Mouse (Mus musculus): ENCODE measurements around the gene Kdf1. TPM values are rescaled to one million over a fixed set of nuclear protein-coding genes. Genes with fewer than 3 reads are reported as not detected.
"Not testable (repeated sequence)": the region's sequence is repeated elsewhere in the genome, so short reads cannot be mapped to it uniquely, and the experiment has no call there.

The Kdf1 gene
- polyA plus RNA-seq, 1 experiment, result 0.01 TPM

DNA sequence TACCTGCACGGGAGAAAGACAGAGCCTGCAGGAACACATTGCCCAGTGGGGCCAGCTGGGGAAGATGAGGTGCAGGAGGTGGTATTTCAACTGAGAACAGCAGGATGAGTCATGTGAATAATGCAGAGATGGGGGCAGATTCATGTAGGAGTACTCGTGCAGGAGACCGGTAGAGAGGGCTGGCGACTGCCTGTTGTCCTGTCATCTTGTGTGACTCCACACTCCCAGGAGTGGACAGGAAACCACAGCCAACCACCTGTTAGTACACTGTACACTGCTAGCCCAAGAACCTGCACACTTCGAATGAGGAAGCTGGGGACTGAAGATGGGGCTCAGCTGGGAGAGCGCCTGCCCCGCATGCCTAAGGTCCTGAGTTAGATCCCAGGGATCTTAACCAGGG lies 17.2 kb upstream of the Kdf1 start:
- no peaks in the 10 kb centered on the region for H3K36me3 ChIP-seq (ENCODE audit: control insufficient read depth, insufficient read depth)
- no peak overlapping the region for H3K4me3 ChIP-seq
- H3K4me2 ChIP-seq (ENCODE audit: low read depth), result no peak overlapping the region
- no peak overlapping the region for H3ac ChIP-seq (ENCODE audit: control insufficient read depth, insufficient read length)
- H3K27me3 ChIP-seq (ENCODE audit: control insufficient read depth, insufficient read depth, insufficient read length), result peaks cover 50% of the 10 kb centered on the region
- no peaks in the 10 kb centered on the region for H3K79me2 ChIP-seq (ENCODE audit: control insufficient read depth, insufficient read depth)
- TF ChIP-seq MAX (IDR thresholded peaks at IDR 0.05; ENCODE audit: low read depth) (no peak), USF1 (IDR thresholded peaks at IDR 0.05; ENCODE audit: low read depth) (no peak), TCF12 (IDR thresholded peaks at IDR 0.05; ENCODE audit: insufficient read depth, poor library complexity, severe bottlenecking) (no peak), MYOD1 (IDR thresholded peaks at IDR 0.05; ENCODE audit: control insufficient read depth in 1 of 3, insufficient read length in 2 of 3, low read depth in 2 of 3) (no peak), SRF (IDR thresholded peaks at IDR 0.05; ENCODE audit: control insufficient read depth, insufficient read length, low read depth) (no peak), MYOG (IDR thresholded peaks at IDR 0.05; ENCODE audit: control insufficient read depth in 1 of 3, insufficient read depth in 1 of 3, insufficient read length in 2 of 3, low read depth in 2 of 3) (no peak), TCF3 (IDR thresholded peaks at IDR 0.05; ENCODE audit: insufficient read length, low read depth) (no peak), REST (IDR thresholded peaks at IDR 0.05; ENCODE audit: insufficient read depth, insufficient read length) (no peak), E2F4 (IDR thresholded peaks at IDR 0.05; ENCODE audit: insufficient read depth) (no peak), POLR2A (IDR thresholded peaks at IDR 0.05; ENCODE audit: insufficient read length, low read depth) (no peak)

DNA sequence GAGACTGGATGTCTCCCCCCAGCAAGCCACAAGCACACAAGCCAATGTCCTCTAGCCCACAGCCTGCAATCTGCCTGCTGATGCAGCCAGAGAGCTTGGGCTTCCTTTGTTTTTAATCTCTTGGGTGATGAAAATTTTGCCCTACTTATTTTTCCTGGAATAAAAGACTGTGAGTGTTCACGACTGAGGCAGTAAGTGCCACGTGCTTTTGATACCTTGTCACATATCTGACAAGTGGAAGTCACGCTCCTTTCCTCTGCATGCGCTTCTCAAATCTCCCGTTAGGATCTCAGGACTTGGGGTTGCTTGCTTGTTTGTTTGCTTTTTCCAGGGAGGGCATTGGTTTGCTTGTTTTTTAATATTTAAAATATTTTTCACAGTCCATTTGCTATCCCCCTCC lies 14.5 kb upstream of the Kdf1 start:
- no peak for TF ChIP-seq MYOD1 (IDR thresholded peaks at IDR 0.05; ENCODE audit: control insufficient read depth in 1 of 3, insufficient read length in 2 of 3, low read depth in 2 of 3)
- peaks cover 27% of the 10 kb centered on the region for H3K27me3 ChIP-seq (ENCODE audit: control insufficient read depth, insufficient read depth, insufficient read length)
- H3K4me2 ChIP-seq (ENCODE audit: low read depth), result no peak overlapping the region
- no peak overlapping the region for H3ac ChIP-seq (ENCODE audit: control insufficient read depth, insufficient read length)
- H3K4me3 ChIP-seq, result no peak overlapping the region
- H3K36me3 ChIP-seq (ENCODE audit: control insufficient read depth, insufficient read depth), result no peaks in the 10 kb centered on the region
- H3K79me2 ChIP-seq (ENCODE audit: control insufficient read depth, insufficient read depth), result no peaks in the 10 kb centered on the region

DNA sequence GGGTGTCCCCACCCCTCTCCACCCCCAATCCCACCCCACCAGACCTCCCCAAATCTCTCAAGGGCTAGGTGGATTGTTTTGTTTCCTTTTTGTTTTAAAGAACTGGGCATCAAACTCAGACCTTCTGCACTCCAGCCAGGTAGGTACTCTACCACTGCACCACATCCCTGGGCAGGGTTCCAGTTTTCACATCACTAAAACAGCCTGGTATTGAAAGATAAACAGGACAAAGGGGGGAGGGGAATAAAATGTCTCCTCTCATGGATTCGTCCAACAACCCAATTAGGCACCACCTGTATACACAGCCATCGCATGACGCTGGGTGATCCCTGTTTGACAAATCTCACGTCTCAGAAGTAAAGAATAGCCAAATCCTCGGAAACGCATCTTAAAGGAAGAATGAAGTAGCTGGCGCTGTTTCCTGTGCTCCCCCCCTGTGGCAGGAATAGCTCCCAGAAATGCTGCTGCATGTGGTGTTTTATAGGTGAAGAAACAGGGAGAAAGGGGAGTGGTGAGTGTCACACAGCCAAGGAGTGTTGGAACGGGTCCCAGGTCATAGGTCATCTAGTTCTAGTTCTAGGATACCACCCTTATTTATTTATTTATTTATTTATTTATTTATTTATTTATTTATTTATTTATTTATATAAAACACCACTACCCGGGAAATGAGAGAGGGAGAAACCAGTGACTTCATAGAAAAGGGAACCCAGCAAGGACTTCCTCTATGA lies 13.8 kb upstream of the Kdf1 start:
- H3K4me3 ChIP-seq, result no peak overlapping the region
- no peaks in the 10 kb centered on the region for H3K79me2 ChIP-seq (ENCODE audit: control insufficient read depth, insufficient read depth)
- H3K4me2 ChIP-seq (ENCODE audit: low read depth), result no peak overlapping the region
- peaks cover 24% of the 10 kb centered on the region for H3K27me3 ChIP-seq (ENCODE audit: control insufficient read depth, insufficient read depth, insufficient read length)
- no peak overlapping the region for H3ac ChIP-seq (ENCODE audit: control insufficient read depth, insufficient read length)
- no peaks in the 10 kb centered on the region for H3K36me3 ChIP-seq (ENCODE audit: control insufficient read depth, insufficient read depth)
- TF ChIP-seq SRF (IDR thresholded peaks at IDR 0.05; ENCODE audit: control insufficient read depth, insufficient read length, low read depth) (no peak), TCF12 (IDR thresholded peaks at IDR 0.05; ENCODE audit: insufficient read depth, poor library complexity, severe bottlenecking) (no peak)

DNA sequence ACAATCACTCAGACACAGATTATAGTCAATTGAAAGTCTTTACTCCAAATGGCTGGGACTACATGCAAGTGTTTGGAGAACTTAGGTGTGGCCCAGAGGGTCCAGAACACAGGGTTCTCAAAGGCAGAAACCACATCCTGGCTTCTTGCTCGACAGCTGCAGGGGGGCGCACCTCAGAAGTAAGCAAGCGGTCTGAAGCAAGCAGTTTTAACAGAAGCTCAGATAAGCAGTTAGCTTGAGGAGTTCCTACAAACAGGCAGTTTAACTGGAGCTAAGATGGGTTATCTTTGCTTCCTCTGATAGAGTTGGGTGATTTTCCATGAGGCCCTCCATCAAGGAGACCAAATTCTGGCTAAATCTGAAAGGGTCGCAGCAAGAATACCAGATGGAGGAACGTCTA lies 12.2 kb upstream of the Kdf1 start:
- peaks cover 11% of the 10 kb centered on the region for H3K27me3 ChIP-seq (ENCODE audit: control insufficient read depth, insufficient read depth, insufficient read length)
- no peaks in the 10 kb centered on the region for H3K79me2 ChIP-seq (ENCODE audit: control insufficient read depth, insufficient read depth)
- H3K4me2 ChIP-seq (ENCODE audit: low read depth), result no peak overlapping the region
- H3K4me3 ChIP-seq, result no peak overlapping the region
- TF ChIP-seq CEBPB (IDR thresholded peaks at IDR 0.05; ENCODE audit: insufficient read depth, poor library complexity, severe bottlenecking) (no peak), MYOG (IDR thresholded peaks at IDR 0.05; ENCODE audit: control insufficient read depth in 1 of 3, insufficient read depth in 1 of 3, insufficient read length in 2 of 3, low read depth in 2 of 3) (peak in 1 of 3 experiments; percentile 23)
- H3ac ChIP-seq (ENCODE audit: control insufficient read depth, insufficient read length), result no peak overlapping the region
- no peaks in the 10 kb centered on the region for H3K36me3 ChIP-seq (ENCODE audit: control insufficient read depth, insufficient read depth)

DNA sequence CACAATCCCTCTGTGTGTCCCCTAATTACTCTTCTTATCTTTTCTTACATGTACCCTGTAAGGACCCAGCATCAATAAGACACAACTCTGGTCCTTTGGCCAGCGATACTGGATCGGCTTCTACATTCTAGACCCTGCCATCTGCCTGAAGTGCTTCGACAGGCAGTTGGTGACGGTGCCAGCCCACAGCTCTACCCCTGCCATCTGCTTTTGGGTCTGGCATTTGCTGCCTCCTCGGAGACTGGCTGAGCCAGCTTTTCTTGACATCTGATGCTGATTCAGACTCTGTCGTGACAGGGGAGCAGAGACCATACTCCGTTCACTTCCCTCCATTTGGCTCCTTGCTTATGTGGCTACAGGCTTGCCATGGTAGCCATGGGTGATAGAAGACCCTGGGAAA lies 9.8 kb upstream of the Kdf1 start:
- H3K27me3 ChIP-seq (ENCODE audit: control insufficient read depth, insufficient read depth, insufficient read length), result peaks cover 6% of the 10 kb centered on the region
- no peaks in the 10 kb centered on the region for H3K36me3 ChIP-seq (ENCODE audit: control insufficient read depth, insufficient read depth)
- H3K79me2 ChIP-seq (ENCODE audit: control insufficient read depth, insufficient read depth), result no peaks in the 10 kb centered on the region
- no peak for TF ChIP-seq TCF12 (IDR thresholded peaks at IDR 0.05; ENCODE audit: insufficient read depth, poor library complexity, severe bottlenecking)
- TF ChIP-seq MYOG (IDR thresholded peaks at IDR 0.05; ENCODE audit: control insufficient read depth in 1 of 3, insufficient read depth in 1 of 3, insufficient read length in 2 of 3, low read depth in 2 of 3), result peak in 1 of 3 experiments; percentile 30
- TF ChIP-seq MYOD1 (IDR thresholded peaks at IDR 0.05; ENCODE audit: control insufficient read depth in 1 of 3, insufficient read length in 2 of 3, low read depth in 2 of 3), result peak in 1 of 3 experiments; percentile 18
- no peak overlapping the region for H3K4me2 ChIP-seq (ENCODE audit: low read depth)
- H3K4me3 ChIP-seq, result no peak overlapping the region
- H3ac ChIP-seq (ENCODE audit: control insufficient read depth, insufficient read length), result no peak overlapping the region

DNA sequence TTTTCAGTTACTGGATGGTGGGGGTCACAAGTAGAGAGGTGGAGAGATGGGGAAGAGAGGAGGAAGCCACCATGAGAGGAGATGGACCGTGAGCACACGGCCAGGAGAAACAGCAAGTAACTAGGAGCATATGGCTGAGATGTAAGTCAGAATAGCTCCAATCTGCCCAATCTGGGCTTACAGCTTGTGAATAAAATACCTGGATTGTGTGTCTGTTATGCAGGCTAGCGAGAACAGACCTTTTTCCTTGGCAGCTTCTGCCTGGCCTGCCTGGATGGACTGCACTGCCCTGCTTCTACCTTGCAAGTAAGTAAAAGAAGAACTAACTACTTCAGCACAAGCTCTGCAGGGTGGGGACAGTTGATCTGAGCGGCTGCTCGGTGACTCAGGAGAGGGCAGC lies 7.7 kb upstream of the Kdf1 start:
- H3K79me2 ChIP-seq (ENCODE audit: control insufficient read depth, insufficient read depth), result no peaks in the 10 kb centered on the region
- H3K27me3 ChIP-seq (ENCODE audit: control insufficient read depth, insufficient read depth, insufficient read length), result no peaks in the 10 kb centered on the region
- no peaks in the 10 kb centered on the region for H3K36me3 ChIP-seq (ENCODE audit: control insufficient read depth, insufficient read depth)
- TF ChIP-seq REST (IDR thresholded peaks at IDR 0.05; ENCODE audit: insufficient read depth, insufficient read length), result no peak
- TF ChIP-seq MYOG (IDR thresholded peaks at IDR 0.05; ENCODE audit: control insufficient read depth in 1 of 3, insufficient read depth in 1 of 3, insufficient read length in 2 of 3, low read depth in 2 of 3), result no peak
- TF ChIP-seq CEBPB (IDR thresholded peaks at IDR 0.05; ENCODE audit: insufficient read depth, poor library complexity, severe bottlenecking), result no peak
- no peak overlapping the region for H3ac ChIP-seq (ENCODE audit: control insufficient read depth, insufficient read length)
- H3K4me3 ChIP-seq, result no peak overlapping the region
- H3K4me2 ChIP-seq (ENCODE audit: low read depth), result no peak overlapping the region

DNA sequence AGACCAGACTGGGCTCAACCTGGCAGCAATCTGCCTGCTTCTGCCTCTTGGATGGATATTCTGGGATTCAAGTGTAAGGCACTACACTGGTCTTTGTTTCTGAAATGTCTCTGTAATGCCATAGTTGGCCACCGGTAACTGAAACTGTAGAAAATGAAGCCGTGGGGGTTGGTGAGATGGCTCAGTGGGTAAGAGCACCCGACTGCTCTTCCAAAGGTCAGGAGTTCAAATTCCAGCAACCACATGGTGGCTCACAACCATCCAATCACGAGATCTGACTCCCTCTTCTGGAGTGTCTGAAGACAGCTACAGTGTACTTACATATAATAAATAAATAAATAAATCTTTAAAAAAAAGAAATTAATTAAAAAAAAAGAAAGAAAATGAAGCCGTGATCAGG lies 6.3 kb upstream of the Kdf1 start:
- H3K79me2 ChIP-seq (ENCODE audit: control insufficient read depth, insufficient read depth); H3K36me3 ChIP-seq (ENCODE audit: control insufficient read depth, insufficient read depth); H3K27me3 ChIP-seq (ENCODE audit: control insufficient read depth, insufficient read depth, insufficient read length); H3K4me3 ChIP-seq; H3ac ChIP-seq (ENCODE audit: control insufficient read depth, insufficient read length): not testable (repeated sequence)
- peak overlapping the region; percentile 51 for H3K4me2 ChIP-seq (ENCODE audit: low read depth)
